Mouse (Mus musculus): ENCODE results near the gene Ptprd. TPM values are rescaled to one million over a fixed set of nuclear protein-coding genes. Genes with fewer than 3 reads are reported as not detected.

The Ptprd gene
- polyA plus RNA-seq, 1 experiment from 2014 or later = 31.2 TPM

DNA sequence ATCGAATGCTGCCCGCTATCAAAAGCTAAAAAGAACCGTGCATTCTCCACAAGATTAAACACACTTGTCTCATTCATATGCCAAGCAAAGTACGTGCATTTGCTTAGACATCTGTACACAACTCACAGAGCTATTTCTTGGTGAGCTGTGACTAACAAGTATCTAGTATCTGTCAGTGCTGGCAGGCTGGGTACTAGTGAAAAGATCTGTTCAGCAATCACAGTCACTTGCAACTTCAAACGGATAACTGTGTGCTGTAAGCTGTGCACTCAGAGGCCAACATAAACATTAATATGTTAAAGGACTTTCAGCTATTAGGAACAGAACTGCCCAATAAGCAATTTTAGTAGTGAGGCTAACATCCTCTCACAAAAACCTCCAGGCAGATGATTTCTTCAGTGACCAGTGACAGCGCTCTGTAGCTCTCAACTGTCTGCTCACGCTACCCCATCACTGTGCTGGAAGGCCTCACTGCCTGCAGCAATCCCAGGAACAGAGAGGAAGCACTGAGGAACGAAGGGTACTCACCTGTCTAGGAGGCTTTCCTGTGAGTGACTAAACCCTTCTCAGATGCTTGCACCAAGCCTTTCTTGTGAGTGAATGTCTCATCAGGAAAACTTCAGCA lies 1918.9 kb downstream of the Ptprd start:
- no peaks in the 10 kb centered on the region for H3K36me3 ChIP-seq
- H3K27me3 ChIP-seq = no peaks in the 10 kb centered on the region
- H3K4me1 ChIP-seq = 0 out of 2 replicates have a peak, but pooled peaks cover 2% of the 10 kb centered on the region
- H3K9ac ChIP-seq = no peak overlapping the region
- WGBS = 70% methylated on average over 8 of the region's 8 CpGs
- no peak for ATAC-seq (ENCODE audit: insufficient number of reproducible peaks, low FRiP score, low TSS enrichment, low read depth)
- H3K4me3 ChIP-seq = no peak overlapping the region
- H3K9me3 ChIP-seq = no peaks in the 10 kb centered on the region
- H3K27ac ChIP-seq = peak overlapping the region; percentile 61; the same call in 1 of the 2 replicates
- no peak overlapping the region for H3K4me2 ChIP-seq

DNA sequence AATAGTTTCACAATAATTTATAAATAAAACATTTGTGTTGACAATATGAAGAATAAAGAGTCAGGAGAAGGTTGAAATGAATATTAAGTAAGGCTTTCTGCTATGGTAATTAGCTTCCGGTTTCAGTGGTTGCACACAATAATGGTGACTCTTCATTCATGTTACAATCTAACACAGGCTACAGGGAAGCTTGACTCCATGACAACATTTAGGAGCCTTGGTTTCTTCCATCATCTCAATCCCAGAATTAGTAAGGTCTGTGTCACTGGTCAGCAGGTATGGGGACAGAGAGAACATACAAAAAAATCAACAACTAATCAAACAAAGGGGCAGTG lies 1921.3 kb downstream of the Ptprd start:
- H3K36me3 ChIP-seq = no peaks in the 10 kb centered on the region
- no peak overlapping the region for H3K4me2 ChIP-seq
- 84% methylated on average over 1 of the region's 1 CpGs for WGBS
- 0 out of 2 replicates have a peak, but pooled peaks cover 2% of the 10 kb centered on the region for H3K4me1 ChIP-seq
- H3K9me3 ChIP-seq = no peaks in the 10 kb centered on the region
- no peak overlapping the region for H3K9ac ChIP-seq
- no peak overlapping the region for H3K27ac ChIP-seq
- ATAC-seq (ENCODE audit: insufficient number of reproducible peaks, low FRiP score, low TSS enrichment, low read depth) = no peak
- H3K27me3 ChIP-seq = no peaks in the 10 kb centered on the region
- no peak overlapping the region for H3K4me3 ChIP-seq

DNA sequence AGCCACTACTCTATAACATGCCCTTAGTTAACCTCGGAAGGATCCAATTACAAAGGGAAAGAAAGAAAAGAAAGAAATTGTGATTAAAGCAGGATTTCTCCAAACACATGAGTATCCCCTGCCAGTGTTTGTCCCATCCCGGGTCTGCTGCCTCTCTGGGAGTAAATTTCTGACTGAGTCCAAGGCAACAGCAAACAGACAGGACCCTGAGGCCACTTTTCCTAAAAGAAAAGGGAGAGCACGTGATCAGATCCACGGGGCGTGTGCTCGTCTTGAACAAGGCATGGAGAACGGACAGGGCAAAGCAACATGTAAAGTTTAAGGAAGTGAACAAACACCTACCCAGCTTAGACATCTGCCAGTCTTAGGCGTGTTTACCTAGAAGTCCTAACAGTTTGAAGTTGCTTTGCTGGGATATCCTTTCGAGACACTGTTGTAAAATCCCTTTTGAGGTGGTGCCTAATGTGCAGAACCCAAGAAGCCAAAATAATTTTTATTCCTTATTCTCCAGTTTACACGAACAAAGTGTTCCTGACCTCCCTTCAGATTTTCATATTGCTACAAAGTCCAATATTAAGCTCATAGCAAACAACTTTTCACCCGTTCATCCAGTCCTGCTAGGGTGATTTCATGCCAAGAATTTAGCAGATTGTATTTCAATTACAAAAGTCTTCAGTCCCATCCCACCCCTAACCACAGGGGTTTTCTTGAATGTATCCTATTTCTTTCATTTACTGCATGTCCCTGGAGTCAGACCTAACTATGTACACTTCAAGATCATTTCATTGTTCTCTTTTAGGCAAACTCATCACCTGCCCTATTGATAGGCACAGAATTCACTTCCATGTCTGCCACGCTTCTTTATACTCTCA lies 1921.9 kb downstream of the Ptprd start:
- Histone ChIP-seq H3K27me3 (no peaks in the 10 kb centered on the region), H3K27ac (no peak overlapping the region), H3K4me1 (0 out of 2 replicates have a peak, but pooled peaks cover 2% of the 10 kb centered on the region), H3K4me2 (no peak overlapping the region), H3K9ac (no peak overlapping the region), H3K4me3 (no peak overlapping the region), H3K36me3 (no peaks in the 10 kb centered on the region), H3K9me3 (no peaks in the 10 kb centered on the region)
- 41% methylated on average over 12 of the region's 12 CpGs for WGBS
- ATAC-seq (ENCODE audit: insufficient number of reproducible peaks, low FRiP score, low TSS enrichment, low read depth) = no peak

DNA sequence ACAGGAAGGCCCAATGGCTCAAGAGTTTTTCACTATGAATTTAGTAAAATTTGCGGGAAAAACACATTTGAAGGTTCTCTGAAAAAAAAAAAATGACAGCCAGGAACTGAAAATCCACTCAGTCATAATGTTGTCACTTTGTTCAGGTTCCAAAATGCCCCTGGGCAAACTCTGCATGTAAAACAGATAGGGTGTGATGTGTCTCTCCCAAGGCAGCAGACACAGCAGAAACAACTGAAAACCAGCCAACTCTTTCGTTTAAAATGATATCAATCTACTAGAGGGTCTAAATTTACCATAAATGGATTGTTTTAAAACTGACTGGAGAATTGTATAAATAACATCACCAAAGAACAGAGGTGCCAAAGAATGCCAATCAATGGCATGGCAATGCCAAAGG lies 1925.7 kb downstream of the Ptprd start:
- Histone ChIP-seq H3K27me3 (no peaks in the 10 kb centered on the region), H3K9ac (no peak overlapping the region), H3K9me3 (no peaks in the 10 kb centered on the region), H3K4me1 (no peaks in the 10 kb centered on the region), H3K4me2 (no peak overlapping the region), H3K4me3 (no peak overlapping the region), H3K27ac (no peak overlapping the region), H3K36me3 (no peaks in the 10 kb centered on the region)
- WGBS = 51% methylated on average over 2 of the region's 2 CpGs
- ATAC-seq (ENCODE audit: insufficient number of reproducible peaks, low FRiP score, low TSS enrichment, low read depth) = no peak

DNA sequence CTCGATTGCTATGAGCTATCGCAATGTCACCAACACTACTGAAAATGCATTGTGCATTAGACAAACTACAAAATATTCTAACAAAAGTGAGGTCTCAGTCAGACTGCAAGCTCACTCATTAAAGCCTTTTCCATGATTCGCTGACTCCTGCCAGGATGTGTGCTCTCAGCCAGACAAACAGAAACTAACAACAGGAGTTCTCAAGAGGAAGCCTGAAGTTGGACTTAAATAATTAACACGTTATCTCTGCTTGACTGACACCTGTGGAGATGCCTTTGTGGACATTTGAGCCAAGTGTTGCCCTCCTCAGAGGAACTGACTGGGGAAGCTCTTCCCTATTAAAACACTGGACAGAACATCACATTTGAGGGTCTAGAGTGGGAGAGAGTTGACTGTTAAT lies 1928.9 kb downstream of the Ptprd start:
- Histone ChIP-seq H3K9me3 (no peaks in the 10 kb centered on the region), H3K27ac (no peak overlapping the region), H3K4me1 (no peaks in the 10 kb centered on the region), H3K4me2 (no peak overlapping the region), H3K4me3 (no peak overlapping the region), H3K36me3 (no peaks in the 10 kb centered on the region), H3K9ac (no peak overlapping the region), H3K27me3 (no peaks in the 10 kb centered on the region)
- ATAC-seq (ENCODE audit: insufficient number of reproducible peaks, low FRiP score, low TSS enrichment, low read depth) = no peak
- 74% methylated on average over 4 of the region's 4 CpGs for WGBS

DNA sequence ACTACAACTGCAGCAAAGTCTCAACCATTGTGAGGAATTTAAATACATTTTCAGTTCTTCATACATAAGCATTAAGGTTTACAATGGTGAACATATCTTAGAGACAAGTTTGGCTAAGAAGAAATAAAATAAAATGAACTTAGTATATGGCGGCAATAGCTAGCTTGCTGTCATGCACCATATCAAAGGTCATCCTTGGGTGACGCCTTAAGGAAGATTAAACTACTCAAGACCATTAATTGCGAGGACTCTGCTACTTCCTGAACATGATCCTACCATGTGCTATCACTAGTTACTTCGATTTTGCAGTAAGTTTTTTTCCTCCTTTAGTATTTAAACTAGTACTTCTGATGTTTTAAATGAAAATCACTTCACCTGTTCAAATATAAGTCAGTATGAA lies 1949.0 kb downstream of the Ptprd start:
- WGBS = 86% methylated on average over 4 of the region's 4 CpGs
- Histone ChIP-seq H3K36me3 (no peaks in the 10 kb centered on the region), H3K27ac (no peak overlapping the region), H3K4me3 (no peak overlapping the region), H3K9ac (no peak overlapping the region), H3K27me3 (no peaks in the 10 kb centered on the region), H3K4me1 (0 out of 2 replicates have a peak, but pooled peaks cover 3% of the 10 kb centered on the region), H3K4me2 (no peak overlapping the region), H3K9me3 (no peaks in the 10 kb centered on the region)
- ATAC-seq (ENCODE audit: insufficient number of reproducible peaks, low FRiP score, low TSS enrichment, low read depth) = no peak

DNA sequence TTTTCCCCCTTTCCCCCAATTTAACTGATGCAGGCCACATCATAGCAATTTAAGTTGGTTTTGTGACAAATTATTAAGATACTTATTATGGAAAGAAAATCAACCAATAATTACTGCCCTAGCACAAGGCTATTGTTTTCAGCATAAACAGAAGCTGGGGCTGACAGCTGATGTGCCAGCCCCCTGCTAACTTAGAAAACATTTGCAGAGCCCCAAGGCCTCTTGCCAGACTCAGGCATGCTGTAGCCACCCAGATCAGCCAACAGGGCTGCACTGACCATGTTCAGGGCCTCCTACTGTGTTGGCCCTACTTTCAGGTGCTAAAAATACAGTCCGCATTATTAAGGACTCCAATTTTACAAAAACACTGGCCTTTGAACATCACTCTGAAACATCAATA lies 1951.1 kb downstream of the Ptprd start:
- H3K4me3 ChIP-seq = no peak overlapping the region
- 0 out of 2 replicates have a peak, but pooled peaks cover 3% of the 10 kb centered on the region for H3K4me1 ChIP-seq
- H3K9me3 ChIP-seq = no peaks in the 10 kb centered on the region
- no peaks in the 10 kb centered on the region for H3K27me3 ChIP-seq
- 89% methylated on average over 1 of the region's 1 CpGs for WGBS
- H3K27ac ChIP-seq = no peak overlapping the region
- no peak overlapping the region for H3K4me2 ChIP-seq
- no peak for ATAC-seq (ENCODE audit: insufficient number of reproducible peaks, low FRiP score, low TSS enrichment, low read depth)
- H3K36me3 ChIP-seq = no peaks in the 10 kb centered on the region
- no peak overlapping the region for H3K9ac ChIP-seq

DNA sequence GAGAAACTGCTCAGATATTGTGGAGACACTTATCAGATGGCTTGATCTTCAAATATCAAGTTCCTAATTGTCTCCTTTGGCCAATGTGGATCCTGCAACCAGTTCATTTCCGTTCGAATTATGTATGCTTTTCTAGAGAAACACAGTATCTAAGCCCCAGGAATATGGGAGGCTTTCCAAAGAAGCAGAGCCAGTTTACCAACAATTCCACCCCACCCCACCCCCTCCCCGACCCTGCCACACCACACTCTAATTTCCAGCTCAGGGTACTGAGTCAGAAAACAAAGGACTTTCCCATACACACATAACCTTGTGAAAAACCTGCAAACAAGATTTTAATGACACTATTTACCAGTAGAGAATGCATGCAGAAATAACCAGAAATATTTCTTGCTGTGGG lies 1951.5 kb downstream of the Ptprd start:
- Histone ChIP-seq H3K9me3 (no peaks in the 10 kb centered on the region), H3K4me1 (0 out of 2 replicates have a peak, but pooled peaks cover 3% of the 10 kb centered on the region), H3K27ac (no peak overlapping the region), H3K4me2 (no peak overlapping the region), H3K4me3 (no peak overlapping the region), H3K27me3 (no peaks in the 10 kb centered on the region), H3K9ac (no peak overlapping the region), H3K36me3 (no peaks in the 10 kb centered on the region)
- 57% methylated on average over 3 of the region's 3 CpGs for WGBS
- no peak for ATAC-seq (ENCODE audit: insufficient number of reproducible peaks, low FRiP score, low TSS enrichment, low read depth)

DNA sequence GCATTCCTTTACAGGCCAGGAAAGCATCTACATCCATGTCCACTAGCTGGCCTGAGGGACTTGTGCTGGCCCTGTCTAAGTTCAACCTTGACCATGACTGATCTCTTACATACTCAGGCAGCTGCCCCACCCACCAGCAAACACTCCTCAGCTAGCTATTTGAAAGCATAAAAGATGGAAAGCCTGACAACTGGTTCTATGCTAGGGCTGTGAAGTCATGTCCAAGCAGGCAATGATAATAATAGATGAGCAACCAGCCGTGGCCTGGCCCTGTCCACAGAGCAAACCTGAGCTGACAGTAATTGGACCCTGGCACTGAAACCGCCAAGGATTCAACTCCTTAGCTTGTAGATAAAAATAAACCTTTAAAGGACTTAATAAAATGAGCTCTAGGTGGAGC lies 1952.1 kb downstream of the Ptprd start:
- Histone ChIP-seq H3K27me3 (no peaks in the 10 kb centered on the region), H3K27ac (no peak overlapping the region), H3K4me1 (0 out of 2 replicates have a peak, but pooled peaks cover 3% of the 10 kb centered on the region), H3K9me3 (no peaks in the 10 kb centered on the region), H3K9ac (no peak overlapping the region), H3K4me3 (no peak overlapping the region), H3K36me3 (no peaks in the 10 kb centered on the region), H3K4me2 (no peak overlapping the region)
- 40% methylated on average over 2 of the region's 2 CpGs for WGBS
- no peak for ATAC-seq (ENCODE audit: insufficient number of reproducible peaks, low FRiP score, low TSS enrichment, low read depth)

DNA sequence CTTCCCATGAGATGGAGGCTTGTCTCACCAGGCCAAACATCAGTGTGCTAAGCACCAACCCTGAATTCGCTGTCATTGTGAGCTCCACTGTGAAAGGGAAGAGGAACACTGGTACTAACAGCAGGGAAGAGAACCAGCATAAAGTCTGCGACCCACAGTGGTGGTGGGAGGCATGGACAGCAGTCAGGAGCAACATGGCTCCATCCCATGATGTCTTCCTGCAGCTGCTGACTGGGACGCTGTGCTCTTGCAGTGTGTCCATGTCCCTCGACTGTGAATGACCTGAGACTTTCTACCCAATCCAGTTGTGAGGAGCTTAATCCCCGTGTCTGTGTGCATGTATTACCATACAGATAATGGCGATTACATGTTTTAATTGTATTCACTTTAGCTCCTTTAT lies 1967.4 kb downstream of the Ptprd start:
- H3K4me3 ChIP-seq = no peak overlapping the region
- H3K36me3 ChIP-seq = no peaks in the 10 kb centered on the region
- no peak overlapping the region for H3K4me2 ChIP-seq
- H3K27ac ChIP-seq = no peak overlapping the region
- H3K9me3 ChIP-seq = no peaks in the 10 kb centered on the region
- H3K4me1 ChIP-seq = no peaks in the 10 kb centered on the region
- WGBS = 77% methylated on average over 6 of the region's 6 CpGs
- no peaks in the 10 kb centered on the region for H3K27me3 ChIP-seq
- H3K9ac ChIP-seq = no peak overlapping the region
- no peak for ATAC-seq (ENCODE audit: insufficient number of reproducible peaks, low FRiP score, low TSS enrichment, low read depth)

DNA sequence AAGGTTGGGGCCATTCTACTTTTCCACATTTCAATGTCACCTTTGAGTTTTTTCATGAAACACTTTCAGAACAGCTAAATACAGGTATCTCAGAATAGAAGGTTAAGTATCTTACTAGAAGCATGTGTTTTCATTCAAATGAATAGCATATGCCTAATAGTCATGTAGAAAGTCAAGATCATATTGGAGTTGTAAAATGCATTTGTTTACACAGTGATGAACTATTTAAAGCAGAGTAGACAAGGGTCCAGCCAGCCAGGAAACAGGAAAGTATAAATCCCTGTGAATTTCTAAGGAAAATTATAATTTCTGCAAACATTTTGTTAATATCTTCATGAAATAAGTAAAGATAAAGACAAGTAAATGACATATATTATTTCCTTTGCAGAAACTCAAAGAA lies 1970.2 kb downstream of the Ptprd start:
- no peak for ATAC-seq (ENCODE audit: insufficient number of reproducible peaks, low FRiP score, low TSS enrichment, low read depth)
- no peaks in the 10 kb centered on the region for H3K4me1 ChIP-seq
- no peak overlapping the region for H3K9ac ChIP-seq
- H3K9me3 ChIP-seq = no peaks in the 10 kb centered on the region
- H3K4me2 ChIP-seq = no peak overlapping the region
- no peak overlapping the region for H3K4me3 ChIP-seq
- H3K27me3 ChIP-seq = no peaks in the 10 kb centered on the region
- no peaks in the 10 kb centered on the region for H3K36me3 ChIP-seq
- H3K27ac ChIP-seq = no peak overlapping the region

DNA sequence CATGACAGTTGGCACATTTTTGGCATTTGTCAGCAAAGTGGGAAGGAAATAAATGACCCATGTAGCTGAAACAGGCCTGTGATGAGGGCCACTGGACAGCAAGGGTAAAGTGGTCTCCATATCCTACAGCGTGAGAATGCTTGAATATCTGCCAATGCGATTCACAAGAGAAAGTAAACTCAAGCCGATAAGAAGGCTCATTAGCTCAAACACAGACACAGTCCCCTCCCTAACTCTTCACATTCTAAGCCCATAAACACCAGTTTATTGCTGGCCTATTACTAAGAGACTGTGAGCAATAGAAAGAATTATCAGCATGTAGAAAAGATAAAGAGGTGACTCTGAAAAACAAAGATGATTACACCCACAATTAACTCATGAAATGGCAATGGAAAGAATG lies 1970.6 kb downstream of the Ptprd start:
- WGBS = 37% methylated on average over 3 of the region's 3 CpGs
- H3K4me3 ChIP-seq = no peak overlapping the region
- no peak overlapping the region for H3K9ac ChIP-seq
- ATAC-seq (ENCODE audit: insufficient number of reproducible peaks, low FRiP score, low TSS enrichment, low read depth) = no peak
- no peak overlapping the region for H3K4me2 ChIP-seq
- no peaks in the 10 kb centered on the region for H3K36me3 ChIP-seq
- H3K27me3 ChIP-seq = no peaks in the 10 kb centered on the region
- H3K9me3 ChIP-seq = no peaks in the 10 kb centered on the region
- H3K27ac ChIP-seq = no peak overlapping the region
- no peaks in the 10 kb centered on the region for H3K4me1 ChIP-seq
